Mouse (Mus musculus): ENCODE measurements around the gene Ppp1r13b.

GRCm38 (mm10) chr12:111898686-111899085, 9.2 kb downstream of the Ppp1r13b start:
- no peak for TF ChIP-seq CTCF (IDR thresholded peaks at IDR 0.05; ENCODE audit: low read depth)
- no peak for TF ChIP-seq EP300 (optimal IDR thresholded peaks at IDR 0.05)
